Mouse (Mus musculus) kidney, adult 2 months (tissue): Measurements from ENCODE around the gene Gm9945.

Experiments
- CTCF ChIP-seq: fragments of 200-500 bp; conservative IDR thresholded peaks from 2 replicates; pipeline ENCODE4 v1.5.1; 2011; ENCODE audit warnings: low read depth, mild to moderate bottlenecking, control low read depth, low read length, moderate library complexity, mixed read lengths; ENCODE audit not compliant: insufficient read depth, insufficient read length
- POLR2A ChIP-seq: fragments of 200-500 bp; IDR thresholded peaks from one replicate; pipeline ENCODE4 v1.6.1; 2011; ENCODE audit warnings: low read depth, low read length, control low read depth

DNA sequence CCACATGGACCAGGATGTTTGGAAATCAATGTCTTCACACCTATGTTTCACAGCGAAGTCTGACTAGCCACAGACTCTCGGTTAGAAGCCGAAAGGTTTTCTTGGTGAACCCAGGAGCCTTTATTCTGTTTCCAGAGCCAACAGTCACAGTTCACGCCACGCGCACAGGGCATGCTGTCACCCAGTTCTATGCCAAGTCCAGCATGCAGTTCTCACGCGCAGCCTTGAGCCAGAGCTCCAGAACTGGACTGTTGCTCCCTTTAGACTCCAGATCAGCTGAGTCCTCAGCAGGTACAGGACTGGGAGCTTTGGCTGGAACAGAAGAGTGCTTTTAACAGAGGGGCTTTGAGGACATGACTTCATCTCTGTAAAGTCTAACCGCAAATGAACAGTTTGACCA is 27.6 kb upstream of the Gm9945 start:
- TF ChIP-seq CTCF (no peak), POLR2A (no peak)
